Mouse (Mus musculus) gonadal fat pad, adult 2 months (tissue): Measurements from ENCODE around the gene Pbx3. TPM values are rescaled to one million over a fixed set of nuclear protein-coding genes. Genes with fewer than 3 reads are reported as not detected.
A peak's percentile ranks its signal among the peaks of the same experiment; 100 is the strongest.

Experiments used
- DNase-seq: peaks from one replicate; pipeline ENCODE4 v3.0.0-alpha.2; 2012; ENCODE audit warnings: low read depth
- polyA plus RNA-seq: library from polyadenylated mRNA; depleted of rRNA; stranded (reverse); fragments of >200 nt; gene quantifications from 2 replicates; pipeline ENCODE4 v1.2.3, GENCODE M21; 2012; rRNA removed

Gene Pbx3
- polyA plus RNA-seq, result 6.8 and 7.1 TPM in 2 replicates

DNA sequence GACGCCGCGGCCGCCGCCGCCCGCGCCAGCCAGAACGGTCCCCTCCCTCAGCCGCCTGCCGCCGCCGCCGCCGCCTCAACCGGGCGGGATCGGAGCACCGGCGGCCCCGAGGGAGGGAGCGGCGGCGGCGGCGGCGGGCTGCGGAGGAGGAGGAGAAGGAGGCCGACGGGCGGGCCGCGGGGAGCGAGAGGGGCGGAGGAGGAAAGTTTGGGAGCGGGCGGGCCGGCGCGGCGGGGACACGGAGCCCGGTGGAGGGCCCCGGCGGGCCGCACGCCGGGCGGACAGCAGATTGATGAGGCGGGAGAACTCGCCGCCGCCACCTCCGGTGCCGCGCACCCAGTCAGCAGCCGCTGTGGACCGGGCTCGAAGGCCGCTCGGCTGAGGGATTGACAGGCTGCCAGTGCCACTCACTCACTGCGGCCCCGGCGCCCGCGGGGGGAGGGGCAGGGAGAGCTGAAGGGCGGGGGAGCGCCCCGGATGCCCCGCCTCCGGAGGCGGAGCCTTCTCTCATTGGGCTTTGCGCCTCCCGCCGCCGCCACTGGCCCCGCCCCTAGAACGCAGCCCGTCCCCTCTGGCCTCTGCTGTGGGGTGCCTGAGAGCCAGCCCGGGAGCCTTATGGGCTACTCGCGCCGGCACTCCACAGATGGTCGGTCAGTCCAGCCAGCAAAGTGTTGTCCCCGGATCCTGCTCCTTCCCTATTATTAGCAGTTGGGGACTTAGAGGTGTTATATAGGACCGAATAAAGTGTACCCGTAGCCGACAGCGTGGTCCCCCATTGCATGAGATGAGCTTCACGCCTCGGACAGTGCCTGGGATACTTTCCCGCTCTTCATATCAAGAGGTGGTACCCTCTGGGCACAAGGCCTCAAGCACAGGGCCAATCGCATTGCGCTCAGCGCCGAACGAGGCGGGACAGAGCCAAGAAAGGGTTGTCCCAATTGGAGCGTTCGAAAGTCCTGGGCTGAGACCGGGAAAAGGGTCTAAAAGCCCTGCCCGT, at the start of gene Pbx3:
TSS of gene Pbx3 (minus strand) at position 838 of the 997 bp plus-strand sequence.
- DNase-seq, result no peak

DNA sequence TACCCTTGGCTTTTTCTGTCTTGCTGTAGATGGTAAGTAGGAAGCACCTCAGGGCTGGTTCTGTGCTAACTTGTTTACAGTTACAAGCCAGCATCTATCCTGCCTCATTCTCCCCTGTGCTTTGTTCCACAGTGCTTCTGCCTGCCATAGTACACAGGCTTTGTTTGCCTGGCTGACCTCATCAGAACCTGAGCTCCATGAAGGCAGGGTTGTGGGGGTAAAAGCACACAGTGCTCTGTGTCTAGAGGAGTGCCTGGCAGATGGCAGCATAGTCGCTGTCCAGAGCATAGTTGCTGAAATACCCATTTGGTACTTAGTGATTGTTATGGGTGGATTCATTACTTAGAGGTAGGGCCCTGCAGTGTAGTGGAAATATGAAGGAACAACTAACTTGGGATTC, 47.3 kb upstream of the Pbx3 start:
- no peak for DNase-seq

DNA sequence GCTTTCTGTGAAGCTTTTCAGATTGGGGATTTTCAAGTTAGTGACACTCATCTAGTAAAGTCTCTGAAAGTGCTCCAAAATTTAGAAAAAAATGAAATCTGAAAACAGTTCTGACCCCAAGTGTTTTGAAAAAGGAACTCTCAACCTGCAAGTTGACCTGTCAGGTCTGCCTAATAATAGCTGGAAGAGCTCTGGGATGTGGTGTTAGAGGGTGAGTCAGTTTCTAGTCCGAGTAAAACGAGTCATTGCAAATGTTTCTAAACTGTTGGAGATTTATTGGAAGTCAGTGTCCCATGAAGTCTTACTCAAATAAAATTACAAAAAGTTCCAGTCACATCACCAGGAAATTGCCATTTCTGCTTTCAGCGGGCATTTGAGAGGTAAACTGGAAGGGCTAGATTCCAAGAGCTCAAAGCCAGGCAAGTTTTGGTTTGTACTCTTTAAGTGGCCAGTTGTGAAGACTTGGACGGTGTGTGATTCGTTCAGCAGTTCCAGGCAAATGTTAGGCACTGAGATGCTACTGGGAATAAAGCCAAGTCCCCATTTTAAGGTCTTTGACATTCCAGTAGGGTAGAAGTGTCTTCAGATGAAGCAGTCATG, 36.9 kb upstream of the Pbx3 start:
- no peak for DNase-seq

DNA sequence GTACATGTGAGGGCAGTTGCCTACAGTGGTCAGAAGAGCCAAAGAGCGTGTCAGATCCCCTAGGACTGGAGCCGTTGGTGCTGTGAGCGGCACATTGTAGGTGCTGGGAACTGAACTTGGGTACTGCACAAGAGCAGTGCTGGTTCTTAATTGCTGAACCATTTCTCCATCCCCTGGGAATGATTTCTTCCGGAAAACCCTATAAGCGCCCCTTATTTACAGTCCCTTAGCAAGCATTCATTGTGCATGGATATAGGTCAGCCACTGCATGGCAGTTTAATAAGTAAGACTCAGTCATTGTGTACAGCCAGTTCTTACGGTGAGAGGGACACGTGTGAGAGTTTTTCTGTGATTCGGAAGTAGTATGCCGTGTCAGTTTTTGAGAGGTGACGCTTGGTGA, 35.4 kb upstream of the Pbx3 start:
- no peak for DNase-seq

DNA sequence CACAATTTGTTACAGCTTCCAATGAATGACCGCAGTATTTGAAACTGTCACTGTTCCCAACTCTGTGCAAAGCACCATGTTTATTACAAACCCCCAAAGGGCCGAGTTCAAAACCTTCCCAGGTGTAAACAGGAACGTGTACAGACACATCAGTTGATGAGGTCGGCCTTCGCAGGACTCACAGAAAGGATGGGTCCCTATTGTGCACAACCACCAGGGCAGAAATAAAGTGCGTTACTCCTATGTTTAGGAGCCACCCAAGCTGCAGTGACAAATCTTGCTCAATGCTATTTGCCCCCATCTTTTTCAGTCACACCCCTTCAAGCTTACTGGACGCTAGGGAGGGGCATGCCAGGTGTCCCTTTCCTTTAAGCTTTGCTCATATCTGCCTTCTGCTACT, 34.7 kb upstream of the Pbx3 start:
- DNase-seq, result no peak

DNA sequence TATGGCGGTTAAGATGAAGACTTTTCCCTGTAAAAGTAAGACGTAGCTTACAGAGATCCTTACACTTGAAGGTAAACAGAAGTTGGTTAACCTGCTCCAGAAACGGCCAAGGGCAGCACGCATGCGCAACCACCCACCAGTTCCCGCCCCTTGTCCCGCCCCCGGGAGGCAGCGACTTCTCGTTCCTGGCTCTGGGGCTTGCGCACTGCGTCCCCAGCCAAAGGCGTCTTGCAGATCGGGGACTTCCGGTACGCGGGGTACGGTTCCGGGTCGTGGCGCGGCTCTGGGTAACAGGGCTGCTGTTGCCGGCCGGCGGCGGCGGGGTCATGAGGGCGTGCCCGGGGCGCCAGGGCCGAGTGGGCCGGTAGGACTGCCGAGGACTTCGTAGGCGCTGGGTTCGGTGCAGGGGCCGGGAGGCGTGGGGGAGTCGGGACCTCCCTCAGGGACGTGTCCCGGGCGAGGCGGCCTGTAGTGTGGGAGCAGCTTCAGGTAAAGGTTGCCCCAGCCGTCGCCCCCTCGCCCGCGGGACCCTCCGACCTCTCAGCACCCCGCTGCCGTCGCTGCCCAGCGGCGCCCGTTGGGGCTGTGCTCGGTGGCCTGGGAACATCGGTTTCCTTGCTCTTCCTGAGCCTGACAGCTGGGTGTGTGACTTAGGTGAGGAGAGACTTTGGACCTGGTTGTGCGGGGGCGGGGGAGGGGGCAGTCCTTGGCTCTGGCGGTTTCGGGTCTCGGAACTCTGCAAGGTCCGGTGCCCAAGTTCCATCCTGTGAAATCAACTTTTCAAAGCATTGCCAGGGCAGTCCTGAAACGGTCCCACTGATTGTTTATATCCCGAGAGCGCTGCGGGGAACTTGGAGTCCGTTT, 33.9 kb upstream of the Pbx3 start, which contains the start of gene Mapkap1:
TSS of gene Mapkap1 (plus strand) at position 171 of the 864 bp plus-strand sequence.
- peak; percentile 60 for DNase-seq

DNA sequence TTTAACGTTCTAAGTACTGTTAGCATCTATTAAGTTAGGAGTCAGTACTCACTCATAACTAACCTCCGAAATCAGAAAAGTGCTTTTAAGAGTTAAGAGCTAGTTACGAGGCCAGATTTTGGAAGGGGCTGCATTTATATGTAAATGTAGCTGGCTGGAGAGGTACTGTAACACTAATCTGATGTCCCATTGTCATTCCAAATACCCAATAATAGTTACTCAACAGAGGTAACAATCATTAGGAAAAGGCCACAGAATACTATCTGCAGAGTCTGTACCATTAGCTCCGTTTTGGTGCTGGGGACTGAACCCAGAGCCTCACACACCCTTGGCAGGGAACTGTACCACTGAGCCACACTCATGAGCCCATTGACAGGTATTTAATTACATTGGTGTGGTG, 26.6 kb upstream of the Pbx3 start:
- no peak for DNase-seq

DNA sequence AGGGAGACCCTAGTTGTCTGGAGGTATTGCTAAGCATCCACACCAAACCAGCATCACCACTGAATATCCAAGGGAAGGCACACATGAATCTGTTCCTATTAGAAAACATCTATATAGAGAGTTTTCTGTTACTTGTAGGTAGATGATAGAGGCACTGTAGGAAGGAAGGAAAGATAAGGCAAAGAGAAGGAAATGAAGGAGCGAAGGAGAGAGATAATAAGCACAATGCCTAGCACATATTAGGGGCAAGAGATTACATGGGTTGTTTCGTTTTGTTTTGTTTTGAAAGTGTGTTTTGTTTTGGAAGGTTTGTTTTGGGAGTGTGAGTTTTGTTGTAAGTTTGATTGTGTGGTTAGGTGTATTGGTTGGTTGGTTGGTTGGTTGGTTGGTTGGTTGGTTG, 6.0 kb upstream of the Pbx3 start:
- no peak for DNase-seq

DNA sequence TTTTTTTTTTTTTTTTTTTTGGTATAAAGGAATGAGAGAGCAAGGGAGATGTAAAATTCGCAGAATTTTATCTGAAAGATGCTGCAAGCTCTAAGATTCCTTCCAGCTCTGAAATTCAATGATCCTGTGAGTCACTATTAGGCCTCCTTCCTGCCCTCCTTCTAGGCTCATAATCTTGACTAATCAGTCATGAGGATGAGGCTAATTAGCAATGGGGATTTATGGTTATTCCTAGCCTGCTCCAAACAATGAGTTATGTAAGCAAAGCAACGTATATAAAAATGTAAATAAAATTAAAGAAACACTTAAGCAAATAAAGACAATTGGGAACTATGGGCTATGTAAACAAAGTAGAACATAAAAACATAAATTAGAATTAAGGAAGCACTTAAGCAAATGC, 1.4 kb upstream of the Pbx3 start:
- DNase-seq, result no peak

DNA sequence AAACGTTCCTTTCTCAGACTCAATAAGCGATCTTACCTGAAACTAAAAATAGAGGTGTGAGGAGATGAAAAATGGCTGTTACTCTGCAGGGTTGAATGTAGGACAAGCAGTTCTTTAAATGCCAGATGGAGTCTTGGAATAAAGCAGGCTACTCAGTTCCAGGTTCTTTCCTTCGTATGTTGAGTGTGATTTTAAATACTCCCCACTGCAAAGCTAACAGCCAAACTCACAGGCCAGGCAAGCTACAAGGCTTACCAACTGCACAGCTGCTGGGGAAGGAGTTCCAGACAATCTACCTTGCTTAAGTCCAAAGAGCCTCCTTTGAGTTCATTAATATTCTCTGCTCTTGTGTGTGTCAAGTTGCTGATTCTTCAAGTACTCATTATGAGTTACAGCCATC, 944 bp upstream of the Pbx3 start:
- DNase-seq, result no peak

DNA sequence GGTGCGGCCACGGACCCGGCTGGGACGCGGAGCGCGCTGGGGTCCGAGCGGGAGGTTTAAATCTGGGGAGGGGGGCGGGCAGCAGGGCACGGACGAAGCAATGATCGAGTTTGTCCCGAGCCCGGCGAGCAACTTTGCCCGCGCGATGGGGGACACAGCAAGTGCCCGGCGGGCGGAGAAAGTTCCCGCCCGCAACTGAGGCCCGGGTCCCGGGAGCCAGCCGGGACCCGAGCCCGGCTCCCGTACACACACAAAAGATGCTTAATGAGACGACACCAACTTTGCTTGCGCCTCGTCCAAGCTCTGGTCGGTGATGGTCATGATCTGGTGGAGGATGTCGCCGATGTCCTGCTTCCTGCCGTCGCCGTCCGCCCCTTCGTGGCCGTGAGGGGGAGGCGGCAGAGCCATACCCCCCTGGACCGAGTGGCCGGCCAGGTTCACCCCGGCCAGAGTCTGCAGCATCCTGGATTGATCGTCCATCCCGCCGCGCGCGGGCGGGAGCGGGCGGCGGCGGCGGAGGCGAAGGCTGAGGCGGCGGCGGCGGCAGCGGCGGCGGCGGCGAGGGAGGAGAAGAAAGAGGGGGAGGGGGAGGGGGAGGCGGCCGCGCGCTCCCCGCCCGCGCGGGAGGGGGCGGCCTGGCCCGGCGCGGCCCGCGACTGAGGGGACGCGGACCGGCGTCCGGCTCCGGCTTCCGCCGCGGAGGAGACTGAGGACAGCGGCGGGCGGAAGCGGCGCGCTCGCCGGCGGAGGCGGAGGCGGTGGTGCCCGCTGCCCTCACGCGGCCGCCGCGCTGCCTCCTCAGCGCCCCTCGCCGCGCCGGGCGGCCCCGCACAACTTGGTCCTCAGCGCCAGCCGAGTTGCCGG, 1.3 kb downstream of the Pbx3 start:
- DNase-seq, result no peak

DNA sequence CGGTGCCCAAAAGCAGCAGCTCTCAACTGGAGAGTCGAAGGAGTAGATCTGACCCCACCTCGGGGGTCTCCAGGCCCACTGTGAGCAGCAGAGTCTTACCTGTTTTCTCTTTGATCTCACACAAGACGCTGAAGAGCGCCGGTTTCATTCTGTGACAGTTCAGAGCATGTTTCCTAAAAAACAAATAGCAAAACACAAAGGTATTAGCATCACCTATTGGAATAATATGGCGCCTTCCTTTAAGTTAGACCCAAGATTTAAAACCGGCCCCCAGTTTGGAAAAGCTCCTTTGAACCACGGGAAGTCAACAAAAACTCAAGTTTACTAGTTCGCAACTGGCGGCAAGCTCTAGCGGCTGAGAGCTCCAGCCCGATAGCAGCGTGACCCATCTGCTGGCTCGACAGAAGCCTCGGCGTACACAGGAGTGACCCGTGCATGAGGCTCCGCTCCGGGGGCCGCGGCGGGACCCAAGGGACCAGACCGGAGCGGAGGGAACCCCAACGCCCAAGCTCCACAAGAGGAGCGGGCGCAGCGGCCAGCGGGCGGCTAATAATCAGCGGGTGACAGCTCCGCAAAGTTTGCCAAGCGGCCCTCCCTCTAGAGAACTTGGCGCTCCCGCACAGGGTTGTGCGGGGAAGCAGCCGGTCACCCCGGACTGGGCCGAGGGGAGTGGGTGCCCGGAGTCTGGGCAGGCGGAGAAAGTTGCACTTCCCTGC, 2.1 kb downstream of the Pbx3 start:
- DNase-seq, result no peak

DNA sequence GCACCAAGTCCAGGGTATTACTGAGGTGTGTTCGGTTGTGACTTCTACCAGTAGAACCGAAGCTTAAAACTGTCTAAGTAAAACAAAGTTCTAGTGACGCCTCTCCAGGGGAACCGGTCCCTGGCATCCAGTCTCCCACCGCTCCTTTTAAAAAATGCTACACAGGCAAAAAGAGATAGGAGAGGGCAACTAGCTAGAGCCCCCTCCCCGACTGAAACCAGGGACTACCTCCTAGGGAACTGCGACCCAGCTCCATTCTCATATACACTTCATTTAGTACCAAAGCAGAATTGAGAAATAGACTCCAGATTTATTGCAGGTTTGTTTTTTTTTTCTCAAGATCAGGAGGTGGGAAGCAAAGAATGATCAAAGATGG, 2.6 kb downstream of the Pbx3 start:
- no peak for DNase-seq

DNA sequence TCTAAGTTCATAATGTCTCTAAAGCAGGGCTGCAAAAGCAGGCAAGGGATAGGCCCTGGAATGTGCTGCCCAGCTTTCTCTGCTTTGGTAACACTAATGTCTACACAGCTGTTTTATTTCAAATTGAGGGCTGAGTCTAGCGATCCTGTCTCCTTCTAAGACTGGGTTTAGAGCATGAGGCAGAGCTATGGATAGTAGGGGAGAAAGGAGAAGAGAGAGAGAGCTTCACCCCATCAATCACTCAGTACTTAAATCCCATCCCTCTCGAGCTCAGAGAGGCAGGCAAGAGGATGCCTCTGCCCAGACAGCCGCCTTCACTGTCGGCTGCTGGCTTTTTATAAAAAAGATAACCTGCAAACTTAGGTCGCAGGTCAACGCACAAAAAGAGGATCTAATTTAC, 4.5 kb downstream of the Pbx3 start:
- DNase-seq, result no peak

DNA sequence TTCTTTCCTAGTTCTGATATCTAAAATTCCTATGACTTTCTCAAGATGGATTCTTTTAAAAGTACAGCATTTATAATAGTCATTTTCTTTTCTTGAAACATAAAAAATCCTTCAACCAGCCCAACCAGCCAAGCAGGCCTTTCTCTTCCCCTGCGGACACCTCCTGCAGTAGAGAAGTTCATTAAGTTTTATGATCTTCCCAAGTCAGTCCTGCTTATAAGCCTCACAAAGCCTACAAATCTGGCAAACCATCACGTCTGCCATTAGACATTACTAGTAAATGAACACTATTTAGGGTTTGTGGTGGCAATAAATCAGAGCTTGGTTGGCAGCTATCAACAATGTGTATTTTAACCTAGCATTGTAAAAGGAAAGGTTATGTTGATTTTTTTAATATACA, 5.9 kb downstream of the Pbx3 start:
- no peak for DNase-seq

DNA sequence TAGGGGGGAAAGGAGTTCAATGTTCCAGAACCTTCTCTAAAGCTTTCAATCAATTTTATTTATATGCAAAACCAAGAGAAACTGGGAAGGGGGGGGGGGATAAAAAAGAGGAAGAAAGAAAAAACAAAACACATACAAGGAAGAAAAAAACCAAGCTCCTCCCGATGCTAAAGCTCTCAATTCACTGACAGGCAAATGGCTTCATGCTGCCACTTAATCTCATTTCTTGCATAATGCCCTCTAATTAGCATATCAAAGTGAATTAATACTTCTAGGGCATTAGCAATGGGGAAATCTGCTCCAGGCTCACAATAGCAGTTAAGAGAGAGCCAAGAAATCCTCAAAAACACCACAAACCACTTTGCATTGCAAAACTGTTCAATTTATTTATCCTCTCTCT, 9.3 kb downstream of the Pbx3 start:
- DNase-seq, result no peak

DNA sequence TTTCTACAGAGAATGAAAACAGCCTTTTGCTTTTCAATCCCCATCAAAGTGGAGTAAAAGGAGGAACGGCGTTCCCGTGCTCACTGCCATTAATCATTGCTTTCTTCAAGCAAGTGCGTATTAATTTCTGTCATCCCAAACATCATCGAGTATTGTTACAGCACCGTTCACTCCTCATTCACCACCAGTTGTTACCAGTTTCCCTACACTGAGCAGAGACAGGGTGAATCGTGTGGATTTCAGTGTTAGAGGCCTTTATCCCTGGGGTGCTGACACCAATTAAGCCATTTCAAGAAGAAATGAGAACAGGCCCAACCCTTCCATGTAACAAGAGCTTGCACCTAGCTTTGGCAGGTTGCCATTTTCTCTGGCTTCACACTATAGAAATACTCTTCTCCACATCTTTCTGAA, 17.1 kb downstream of the Pbx3 start:
- DNase-seq, result no peak

DNA sequence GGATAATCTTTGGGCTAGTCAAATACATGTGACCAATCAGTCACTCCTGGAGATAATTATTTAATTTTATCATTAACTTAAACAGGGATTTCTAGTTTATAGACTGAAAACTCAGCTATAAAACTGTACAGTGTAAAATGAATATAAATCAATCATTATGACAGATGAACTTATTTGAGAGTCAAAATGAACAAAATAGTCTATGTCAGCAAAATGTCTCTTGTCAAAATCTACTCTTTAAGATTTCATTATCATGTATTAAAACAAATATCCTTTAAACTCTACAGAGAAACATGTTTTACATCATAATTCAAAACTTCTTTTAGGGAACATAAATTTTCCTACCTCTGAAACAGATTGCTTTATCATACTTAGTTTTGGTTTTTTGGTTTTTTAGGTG, 20.9 kb downstream of the Pbx3 start:
- DNase-seq, result no peak

DNA sequence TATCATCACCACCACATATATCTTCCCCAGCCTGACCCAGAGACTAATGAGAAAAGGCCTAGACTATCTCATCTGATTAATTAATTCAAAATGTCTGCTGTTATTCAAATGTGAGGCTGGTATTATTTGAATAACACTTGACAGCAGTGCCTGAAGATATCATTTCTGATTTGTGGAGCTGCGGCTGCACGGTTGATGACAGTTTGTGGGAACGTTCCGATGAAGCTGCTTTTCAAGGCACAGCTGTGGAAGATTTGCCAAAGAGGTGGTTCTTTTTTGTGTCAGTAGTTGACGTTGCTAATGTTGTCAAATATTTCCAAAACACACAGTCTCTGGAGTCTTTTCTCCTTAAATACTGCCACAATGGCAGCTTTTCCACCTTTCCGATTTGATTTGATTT, 25.8 kb downstream of the Pbx3 start:
- no peak for DNase-seq

DNA sequence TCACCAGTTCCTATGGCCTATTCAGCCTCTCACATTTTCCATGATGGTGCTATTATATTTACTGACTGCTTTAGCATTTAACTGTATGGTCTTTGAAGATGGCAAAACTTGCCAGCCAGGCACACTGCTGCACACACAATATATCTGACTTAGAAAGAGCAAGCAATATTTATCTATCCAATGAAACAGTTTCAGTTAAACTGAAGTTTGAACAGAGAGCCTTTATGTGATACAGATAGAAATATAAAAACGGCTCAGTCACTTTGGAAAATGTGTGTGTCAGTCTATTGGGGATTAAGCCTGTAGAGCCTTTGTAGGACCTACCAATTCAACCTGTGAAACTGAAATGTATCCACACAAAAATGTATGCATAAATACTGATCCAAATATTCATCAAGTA, 74.3 kb downstream of the Pbx3 start:
- no peak for DNase-seq

DNA sequence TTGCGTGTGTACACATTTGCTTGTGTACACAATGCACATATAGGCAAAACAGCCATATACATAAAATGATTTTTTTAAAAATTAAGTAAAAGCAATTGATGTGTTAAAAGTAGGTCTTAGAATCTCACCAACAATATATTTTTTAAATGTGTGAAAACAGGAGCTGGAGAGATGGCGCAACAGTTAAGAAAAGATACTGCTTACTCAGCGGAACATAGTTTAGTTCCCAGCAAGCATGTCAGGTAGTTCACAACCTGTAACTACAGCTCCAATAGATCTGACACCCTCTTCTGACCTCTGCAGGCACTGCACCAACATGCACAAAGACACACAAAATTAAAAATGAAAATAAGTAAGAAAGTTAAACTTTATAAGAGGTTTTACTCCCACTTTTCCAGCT, 74.7 kb downstream of the Pbx3 start:
- DNase-seq, result no peak
